Mouse (Mus musculus) liver, embryonic 14.5 days (tissue): Measurements from ENCODE around the gene Hcfc1r1. TPM values are rescaled to one million over a fixed set of nuclear protein-coding genes. Genes with fewer than 3 reads are reported as not detected.
A peak's percentile ranks its signal among the peaks of the same experiment; 100 is the strongest.

ENCODE experiments used
- ATAC-seq: fragments of 200-750 bp; cut with Nextera tagmentation; 2 replicates; pipeline ENCODE4 v1.8.0; 2017; ENCODE audit warnings: moderate number of reproducible peaks, mild to moderate bottlenecking, moderate library complexity; ENCODE audit not compliant: insufficient read depth
- DNase-seq, 3 experiments: peaks; one replicate each; pipeline ENCODE4 v3.0.0-alpha.2; 2012 to 2013; ENCODE audit warnings: low read depth in 3 of 3, low spot score in 3 of 3
- H3K27ac ChIP-seq: fragments of 300-500 bp; sonication (generic); 2 replicates; pipeline ENCODE4 v1.5.1; 2014; ENCODE audit warnings: moderate library complexity, mild to moderate bottlenecking, control low read depth, inconsistent platforms
- H3K27me3 ChIP-seq: fragments of 300-500 bp; sonication (generic); 2 replicates; pipeline ENCODE4 v1.6.1; 2014; ENCODE audit warnings: mild to moderate bottlenecking, low read length, moderate library complexity; ENCODE audit not compliant: control insufficient read depth, insufficient read depth
- H3K36me3 ChIP-seq: fragments of 300-500 bp; sonication (generic); replicated peaks from 2 replicates; pipeline ENCODE4 v1.6.1; 2014; ENCODE audit warnings: low read depth; ENCODE audit not compliant: control insufficient read depth, insufficient read depth
- H3K4me1 ChIP-seq, 2 experiments: fragments of 200-500 bp in 1 of 2; fragments of 300-500 bp in 1 of 2; sonication (generic) in 1 of 2; replicated peaks; 2 replicates each; pipeline ENCODE4 v1.6.1; 2012 to 2014; ENCODE audit warnings: antibody characterized with exemption in 1 of 2, inconsistent platforms in 1 of 2, low read length in 1 of 2; ENCODE audit not compliant: control insufficient read depth in 2 of 2, insufficient read depth in 2 of 2
- H3K4me2 ChIP-seq: fragments of 300-500 bp; sonication (generic); 2 replicates; pipeline ENCODE4 v1.6.1; 2014; ENCODE audit warnings: low read depth, mild to moderate bottlenecking, control low read depth, moderate library complexity
- H3K4me3 ChIP-seq, 2 experiments: fragments of 200-500 bp in 1 of 2; fragments of 300-500 bp in 1 of 2; sonication (generic) in 1 of 2; 2 replicates each; pipeline ENCODE4 v1.5.1; 2012 to 2014; ENCODE audit warnings: low read depth in 2 of 2, low read length in 2 of 2, mild to moderate bottlenecking in 2 of 2, control low read depth in 1 of 2, inconsistent platforms in 1 of 2, moderate library complexity in 1 of 2; ENCODE audit not compliant: insufficient read depth in 1 of 2
- H3K9ac ChIP-seq: fragments of 300-500 bp; sonication (generic); replicated peaks from 2 replicates; pipeline ENCODE4 v1.6.1; 2014; ENCODE audit warnings: mild to moderate bottlenecking, control low read depth, moderate library complexity
- H3K9me3 ChIP-seq: fragments of 300-500 bp; sonication (generic); 2 replicates; pipeline ENCODE4 v1.6.1; 2016; ENCODE audit warnings: low read length, mixed read lengths; ENCODE audit not compliant: control insufficient read depth
- CTCF ChIP-seq: IDR thresholded peaks from 2 replicates; pipeline ENCODE4 v1.5.1; 2016; ENCODE audit warnings: antibody characterized with exemption, low read depth, control low read depth
- EP300 ChIP-seq: IDR thresholded peaks from 2 replicates; pipeline ENCODE4 v1.6.1; 2016; ENCODE audit warnings: antibody characterized with exemption, low read depth
- WGBS: fragments of 180-500 bp; shearing (Covaris S2); extraction: QIAGEN DNeasy Blood & Tissue Kit; methylation state at CpG from one replicate; pipeline ENCODE4 v1.1.7; 2014; ENCODE audit not compliant: insufficient replicate concordance; 5-methylcytosine and 5-hydroxymethylcytosine counted together
- polyA plus RNA-seq, 2 experiments: library from polyadenylated mRNA; depleted of rRNA in 1 of 2; stranded (reverse) in 1 of 2; unstranded in 1 of 2; fragments of >200 nt; fragmentation: Nextera tagmentation in 1 of 2; extraction: Ambion mirVana in 1 of 2; gene quantifications; 2 replicates each; pipeline versions ENCODE4 v1.2.1 to v1.2.3; 2012 to 2014

Hcfc1r1 gene
- polyA plus RNA-seq (2012; rRNA removed) (11.3 and 15.3 TPM in 2 replicates), polyA plus RNA-seq (2014; fragmentation: Nextera tagmentation; extraction: Ambion mirVana) (21.0 and 24.5 TPM in 2 replicates)

GRCm38 (mm10) chr17:23673424-23674073 lies at the start of gene Hcfc1r1, which contains the start of gene Thoc6:
Gene Hcfc1r1, plus strand, starts transcription at chr17:23673596.
Gene Thoc6, minus strand, starts transcription at chr17:23673882.
- H3K4me2 ChIP-seq = peak within 1 kb of the TSS; percentile 61
- DNase-seq (peak; percentile 85 to 91 (median 88)), ATAC-seq (peak; percentile 95)
- H3K27ac ChIP-seq = no peak within 1 kb of the TSS
- peak within 1 kb of the TSS; percentile 64 to 82 for H3K4me3 ChIP-seq
- no peaks in the 10 kb centered on the region for H3K36me3 ChIP-seq
- no peaks in the 10 kb centered on the region for H3K9me3 ChIP-seq
- TF ChIP-seq EP300 (no peak), CTCF (no peak)
- H3K9ac ChIP-seq = peak within 1 kb of the TSS; percentile 36
- H3K4me1 ChIP-seq = peaks cover 5 to 16% of the 10 kb centered on the region in 2 experiments
- under 1% methylated on average over 45 of the region's 45 CpGs for WGBS
- H3K27me3 ChIP-seq = peaks cover 22% of the 10 kb centered on the region

DNA sequence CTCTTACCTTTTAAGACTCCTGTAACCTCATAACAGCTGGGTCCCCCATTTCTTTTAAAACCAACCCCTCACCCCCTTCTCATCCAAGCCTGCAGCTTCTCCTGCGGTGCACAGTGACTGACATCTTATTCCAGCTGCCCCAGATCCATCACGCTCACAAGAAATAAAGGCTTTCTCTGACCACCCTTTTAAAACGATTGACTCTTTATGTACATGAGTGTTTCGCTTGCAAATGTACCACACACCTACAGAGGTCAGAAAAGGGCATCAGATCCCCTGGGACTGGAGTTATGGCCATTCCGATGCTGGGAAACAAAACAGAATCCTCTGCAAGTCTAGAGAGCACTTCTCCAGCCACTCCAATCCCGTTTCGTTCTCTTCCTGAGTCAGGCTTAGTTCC lies 45.6 kb upstream of the Hcfc1r1 start:
- ATAC-seq (no peak), DNase-seq (no peak)
- Histone ChIP-seq H3K9ac (no peak overlapping the region), H3K4me2 (no peak overlapping the region), H3K27me3 (no peaks in the 10 kb centered on the region), H3K27ac (no peak overlapping the region), H3K9me3 (no peaks in the 10 kb centered on the region), H3K4me3 (no peak overlapping the region), H3K4me1 (no peaks in the 10 kb centered on the region), H3K36me3 (no peaks in the 10 kb centered on the region)
- 39% methylated on average over 7 of the region's 7 CpGs for WGBS
- TF ChIP-seq EP300 (no peak), CTCF (no peak)

DNA sequence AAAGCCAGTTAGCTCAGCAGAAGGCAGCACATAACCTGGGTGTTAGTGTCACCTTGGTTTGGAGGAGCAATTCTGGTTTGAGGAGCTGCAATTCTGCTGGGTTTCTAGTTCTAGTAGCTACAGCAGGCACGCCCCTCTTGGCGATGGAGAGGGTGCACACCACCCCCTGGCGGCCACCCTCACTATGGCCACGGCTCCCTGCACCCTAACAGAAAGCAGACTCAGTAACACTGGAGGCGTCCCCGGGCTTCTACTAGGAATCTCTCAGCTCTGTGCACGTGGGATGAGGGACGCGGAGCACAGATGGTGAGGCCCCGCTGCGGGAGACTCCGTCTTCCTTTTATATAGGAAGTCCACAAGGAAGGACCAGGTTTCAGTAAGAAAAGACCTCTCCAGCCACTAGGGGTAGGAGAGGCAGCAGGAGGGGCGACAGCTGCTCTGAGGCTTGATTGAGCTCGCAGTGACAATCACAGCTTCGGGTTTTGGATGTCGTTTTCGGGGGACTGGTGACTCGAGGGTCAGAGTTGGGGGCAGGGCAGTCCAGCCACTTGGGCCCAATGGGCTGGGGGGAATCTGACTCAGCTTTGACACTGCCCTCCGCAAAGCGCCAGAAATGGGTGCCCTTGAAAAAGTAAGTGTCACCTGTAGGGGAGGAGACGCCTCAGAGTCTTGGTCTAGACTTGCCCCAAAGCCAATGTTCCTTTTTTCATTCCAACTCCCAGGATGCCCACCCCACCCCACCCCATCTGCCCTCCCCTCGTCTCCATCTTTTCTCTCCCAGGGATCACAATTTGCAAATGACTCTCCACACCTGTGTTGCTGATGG lies 43.0 kb upstream of the Hcfc1r1 start:
- no peak overlapping the region for H3K9ac ChIP-seq
- no peak overlapping the region for H3K4me3 ChIP-seq
- 10% methylated on average over 22 of the region's 22 CpGs for WGBS

GRCm38 (mm10) chr17:23631241-23631640 lies 42.2 kb upstream of the Hcfc1r1 start:
- H3K4me3 ChIP-seq = no peak overlapping the region
- no peaks in the 10 kb centered on the region for H3K36me3 ChIP-seq
- no peak overlapping the region for H3K9ac ChIP-seq
- H3K9me3 ChIP-seq = no peaks in the 10 kb centered on the region
- H3K27me3 ChIP-seq = no peaks in the 10 kb centered on the region
- ATAC-seq (no peak), DNase-seq (no peak)
- H3K27ac ChIP-seq = no peak overlapping the region
- TF ChIP-seq EP300 (no peak), CTCF (no peak)
- H3K4me1 ChIP-seq = no peaks in the 10 kb centered on the region
- H3K4me2 ChIP-seq = no peak overlapping the region
- 61% methylated on average over 8 of the region's 8 CpGs for WGBS

More for the DNA sequence above, 43.0 kb upstream of the Hcfc1r1 start:
- no peak for TF ChIP-seq EP300
- peak; percentile 89 for TF ChIP-seq CTCF
- Histone ChIP-seq H3K27ac (no peak overlapping the region), H3K36me3 (no peaks in the 10 kb centered on the region), H3K9me3 (no peaks in the 10 kb centered on the region), H3K4me1 (no peaks in the 10 kb centered on the region), H3K4me2 (no peak overlapping the region; the same call in 1 of the 2 replicates), H3K27me3 (no peaks in the 10 kb centered on the region)
- peak in 2 of 3 experiments; percentile 7 to 16 for DNase-seq
- peak; percentile 47; the same call in 1 of the 2 replicates for ATAC-seq
